8 mouse cellular contexts compared by ENCODE assay signal in genomic region chr19:15924866-15925718, GRCm38 (mm10). TPM values are rescaled to one million over a fixed set of nuclear protein-coding genes. Genes with fewer than 3 reads are reported as not detected.
DNase-seq lines count a peak whose midpoint lies in the region; ATAC-seq and TF ChIP-seq lines count a peak whose summit lies in the region.

No protein-coding gene starts in this region.

- peak overlapping the region; percentile 78 for H3K4me3 ChIP-seq in embryonic fibroblast, embryonic 13.5 days (ENCODE audit: insufficient read depth, low read length)
- H3K4me3 ChIP-seq in heart, embryonic 10.5 days: peak overlapping the region; percentile 71
- peak overlapping the region; percentile 67 for H3K4me3 ChIP-seq in kidney, embryonic 14.5 days (ENCODE audit: low read length)
- peak overlapping the region; percentile 69 for H3K4me3 ChIP-seq in limb, embryonic 15.5 days
- H3K4me3 ChIP-seq in midbrain, postnatal 0 days (ENCODE audit: low read depth, low read length): peak overlapping the region; percentile 55

- ATAC-seq in kidney, embryonic 14.5 days (ENCODE audit: low FRiP score, low TSS enrichment): peak; percentile 99
- ATAC-seq in limb, embryonic 15.5 days (ENCODE audit: insufficient number of reproducible peaks, low FRiP score, low TSS enrichment, low read depth): peak; percentile 92
- peak; percentile 98 for ATAC-seq in midbrain, postnatal 0 days (ENCODE audit: low FRiP score)

- H3K27me3 ChIP-seq in heart, embryonic 10.5 days (ENCODE audit: insufficient read depth, poor library complexity, severe bottlenecking): 0 out of 2 replicates have a peak, but pooled peaks cover 12% of the 10 kb centered on the region
- H3K27me3 ChIP-seq in kidney, embryonic 14.5 days (ENCODE audit: control insufficient read depth, insufficient read depth, low read length): no peaks in the 10 kb centered on the region
- no peaks in the 10 kb centered on the region for H3K27me3 ChIP-seq in limb, embryonic 15.5 days
- no peaks in the 10 kb centered on the region for H3K27me3 ChIP-seq in midbrain, postnatal 0 days (ENCODE audit: insufficient read depth, low read length)

- TF ChIP-seq POLR2A in embryonic fibroblast, embryonic 13.5 days (IDR thresholded peaks at IDR 0.05; ENCODE audit: low read depth, low read length): peak; percentile 90

- TF ChIP-seq CTCF in embryonic fibroblast, embryonic 13.5 days (IDR thresholded peaks at IDR 0.05; ENCODE audit: borderline replicate concordance, insufficient read depth, low read length): no peak
- TF ChIP-seq CTCF in midbrain, postnatal 0 days (IDR thresholded peaks at IDR 0.05): no peak

- peaks cover 2% of the 10 kb centered on the region; the same call in 1 of the 2 replicates for H3K4me1 ChIP-seq in embryonic fibroblast, embryonic 13.5 days (ENCODE audit: control insufficient read depth, insufficient read depth, low read length)
- peaks cover 17% of the 10 kb centered on the region; the same call in 1 of the 2 replicates for H3K4me1 ChIP-seq in heart, embryonic 10.5 days
- H3K4me1 ChIP-seq in kidney, embryonic 14.5 days (ENCODE audit: control insufficient read depth, insufficient read depth, low read length): peaks cover 11% of the 10 kb centered on the region; the same call in 1 of the 2 replicates
- H3K4me1 ChIP-seq in limb, embryonic 15.5 days: peaks cover 30% of the 10 kb centered on the region
- no peaks in the 10 kb centered on the region for H3K4me1 ChIP-seq in midbrain, postnatal 0 days (ENCODE audit: insufficient read depth, low read length)

- H3K27ac ChIP-seq in embryonic fibroblast, embryonic 13.5 days (ENCODE audit: insufficient read depth, low read length): peak overlapping the region; percentile 95
- H3K27ac ChIP-seq in heart, embryonic 10.5 days: peak overlapping the region; percentile 79
- H3K27ac ChIP-seq in kidney, embryonic 14.5 days (ENCODE audit: low read depth, low read length): peak overlapping the region; percentile 84
- peak overlapping the region; percentile 88 for H3K27ac ChIP-seq in limb, embryonic 15.5 days
- H3K27ac ChIP-seq in midbrain, postnatal 0 days (ENCODE audit: low read depth, low read length): peak overlapping the region; percentile 63

- H3K36me3 ChIP-seq in heart, embryonic 10.5 days: 0 out of 2 replicates have a peak, but pooled peaks cover 4% of the 10 kb centered on the region
- peaks cover 4% of the 10 kb centered on the region; the same call in 1 of the 2 replicates for H3K36me3 ChIP-seq in kidney, embryonic 14.5 days (ENCODE audit: control insufficient read depth, insufficient read depth, low read length)
- no peaks in the 10 kb centered on the region for H3K36me3 ChIP-seq in limb, embryonic 15.5 days
- no peaks in the 10 kb centered on the region for H3K36me3 ChIP-seq in midbrain, postnatal 0 days (ENCODE audit: insufficient read depth, low read length)

- H3K4me2 ChIP-seq in kidney, embryonic 14.5 days (replicated peaks; ENCODE audit: low read depth, low read length): peak overlapping the region; percentile 94
- peak overlapping the region; percentile 96 for H3K4me2 ChIP-seq in limb, embryonic 15.5 days
- peak overlapping the region; percentile 95 for H3K4me2 ChIP-seq in midbrain, postnatal 0 days (ENCODE audit: low read depth, low read length, poor library complexity, severe bottlenecking)

- peak; percentile 90 for DNase-seq in CD4-positive helper T cell, adult 2 months (ENCODE audit: low read depth, low spot score)
- peak; percentile 96 for DNase-seq in brain, adult 2 months (ENCODE audit: low read depth, low spot score)
- peak; percentile 95 for DNase-seq in heart, embryonic 10.5 days (ENCODE audit: low spot score)
- DNase-seq in midbrain, postnatal 0 days (ENCODE audit: low spot score): peak; percentile 97
- peak; percentile 73 to 83 for DNase-seq in spleen, postnatal 10 days (ENCODE audit: low spot score in 2 of 2)

- no peaks in the 10 kb centered on the region for H3K9me3 ChIP-seq in heart, embryonic 10.5 days
- no peaks in the 10 kb centered on the region for H3K9me3 ChIP-seq in kidney, embryonic 14.5 days (ENCODE audit: control insufficient read depth, low read length)
- H3K9me3 ChIP-seq in limb, embryonic 15.5 days: no peaks in the 10 kb centered on the region
- H3K9me3 ChIP-seq in midbrain, postnatal 0 days (ENCODE audit: low read length): no peaks in the 10 kb centered on the region

- 3% methylated on average over 43 of the region's 43 CpGs for WGBS in heart, embryonic 10.5 days
- 3% methylated on average over 43 of the region's 43 CpGs for WGBS in kidney, embryonic 14.5 days
- WGBS in limb, embryonic 15.5 days: under 1% methylated on average over 43 of the region's 43 CpGs
- WGBS in midbrain, postnatal 0 days: under 1% methylated on average over 43 of the region's 43 CpGs

- H3K9ac ChIP-seq in kidney, embryonic 14.5 days (ENCODE audit: low read depth, low read length): peak overlapping the region; percentile 73
- peak overlapping the region; percentile 54 for H3K9ac ChIP-seq in limb, embryonic 15.5 days
- H3K9ac ChIP-seq in midbrain, postnatal 0 days (replicated peaks; ENCODE audit: low read length, poor library complexity, severe bottlenecking): peak overlapping the region; percentile 44

RNA-seq across cellular contexts. Expression of gene Psat1, which starts 22.0 kb away (rescaled TPM):
- 295 and 364 TPM in 2 replicates for polyA plus RNA-seq in embryonic fibroblast, embryonic 13.5 days (2011; ENCODE audit: insufficient read length, low read depth, missing spikeins)
- polyA plus RNA-seq in heart, embryonic 10.5 days (2016; fragmentation: Nextera tagmentation; extraction: Ambion mirVana): 56.5 and 88.5 TPM in 2 replicates
- polyA plus RNA-seq in kidney, embryonic 14.5 days (2014; fragmentation: Nextera tagmentation; extraction: Ambion mirVana): 88.6 and 116 TPM in 2 replicates
- 151 and 153 TPM in 2 replicates for polyA plus RNA-seq in limb, embryonic 15.5 days (2015; fragmentation: Nextera tagmentation; extraction: Ambion mirVana)
- 97.3 and 106 TPM in 2 replicates for total RNA-seq in midbrain, postnatal 0 days (2014; rRNA removed)
- polyA plus RNA-seq in midbrain, postnatal 0 days (2015; fragmentation: Nextera tagmentation; extraction: Ambion mirVana): 68.0 and 76.3 TPM in 2 replicates

RNA-seq across cellular contexts. Expression of gene Cep78, which starts 59.7 kb away (rescaled TPM):
- 9.0 and 12.3 TPM in 2 replicates for polyA plus RNA-seq in embryonic fibroblast, embryonic 13.5 days (2011; ENCODE audit: insufficient read length, low read depth, missing spikeins)
- 21.1 and 27.4 TPM in 2 replicates for polyA plus RNA-seq in heart, embryonic 10.5 days (2016; fragmentation: Nextera tagmentation; extraction: Ambion mirVana)
- polyA plus RNA-seq in kidney, embryonic 14.5 days (2014; fragmentation: Nextera tagmentation; extraction: Ambion mirVana): 20.2 and 36.0 TPM in 2 replicates
- 17.7 and 22.0 TPM in 2 replicates for polyA plus RNA-seq in limb, embryonic 15.5 days (2015; fragmentation: Nextera tagmentation; extraction: Ambion mirVana)
- total RNA-seq in midbrain, postnatal 0 days (2014; rRNA removed): 22.4 TPM in 2 replicates
- polyA plus RNA-seq in midbrain, postnatal 0 days (2015; fragmentation: Nextera tagmentation; extraction: Ambion mirVana): 18.1 and 20.1 TPM in 2 replicates

Comparison
In these comparisons a context has a peak if more than half of its experiments do, and no peak if none do; other contexts are left out.
1. Peak in every context shown above with its lines: DNase-seq, ATAC-seq, H3K4me3 ChIP-seq and H3K27ac ChIP-seq.